Comparison of ENCODE assay signal across 8 mouse cellular contexts in the genomic region with DNA sequence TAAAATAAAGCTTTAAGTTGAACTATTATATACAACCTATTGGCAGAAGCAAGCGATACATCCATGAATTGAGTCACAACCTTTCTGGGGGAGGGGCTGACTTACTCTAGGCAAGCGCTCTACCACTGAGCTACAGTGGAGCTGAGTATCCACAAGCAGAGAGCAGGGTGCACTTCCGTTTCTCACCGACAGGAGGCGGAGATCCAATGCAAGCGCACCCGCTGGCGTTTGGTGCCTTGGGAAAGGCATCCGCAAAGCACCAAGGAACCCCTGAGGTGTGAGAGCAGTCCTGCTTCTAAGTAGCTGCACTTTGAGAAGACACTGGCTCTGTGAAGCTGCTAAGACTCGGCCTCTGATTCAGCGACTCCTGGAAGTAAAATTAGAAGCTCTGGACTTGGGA.
DNase-seq lines count a peak whose midpoint lies in the region; ATAC-seq lines count a peak whose summit lies in the region.
"Had no signal": no experiment of that assay in that cellular context is flagged by ENCODE, and none has a peak within 500 bp of the region (broad histone marks: within the 10 kb centered on the region; RNA-seq: fewer than 3 reads in every experiment).

No protein-coding gene starts in this region.

- no peak overlapping the region for H3K4me2 ChIP-seq in midbrain, embryonic 11.5 days
- no peak overlapping the region for H3K4me2 ChIP-seq in midbrain, embryonic 15.5 days
- H3K4me2 ChIP-seq: hindbrain, embryonic 15.5 days had no signal

- no peak overlapping the region for H3K27ac ChIP-seq in midbrain, embryonic 11.5 days (ENCODE audit: low read depth, low read length)
- H3K27ac ChIP-seq in midbrain, embryonic 15.5 days, result no peak overlapping the region
- H3K27ac ChIP-seq: hindbrain, embryonic 15.5 days had no signal

- no peak overlapping the region for H3K9ac ChIP-seq in midbrain, embryonic 11.5 days (ENCODE audit: low read length)
- no peak overlapping the region for H3K9ac ChIP-seq in midbrain, embryonic 15.5 days
- H3K9ac ChIP-seq: hindbrain, embryonic 15.5 days had no signal

- no peaks in the 10 kb centered on the region for H3K36me3 ChIP-seq in midbrain, embryonic 11.5 days (ENCODE audit: control insufficient read depth, insufficient read depth, low read length)
- H3K36me3 ChIP-seq in midbrain, embryonic 15.5 days (replicated peaks), result no peaks in the 10 kb centered on the region
- H3K36me3 ChIP-seq: hindbrain, embryonic 15.5 days had no signal

- H3K27me3 ChIP-seq in midbrain, embryonic 11.5 days (ENCODE audit: control insufficient read depth, insufficient read depth, low read length), result no peaks in the 10 kb centered on the region
- H3K27me3 ChIP-seq in midbrain, embryonic 15.5 days (replicated peaks), result no peaks in the 10 kb centered on the region
- H3K27me3 ChIP-seq: hindbrain, embryonic 15.5 days had no signal

- no peaks in the 10 kb centered on the region for H3K9me3 ChIP-seq in midbrain, embryonic 11.5 days (ENCODE audit: control insufficient read depth, low read length)
- no peaks in the 10 kb centered on the region for H3K9me3 ChIP-seq in midbrain, embryonic 15.5 days
- H3K9me3 ChIP-seq: hindbrain, embryonic 15.5 days had no signal

- H3K4me1 ChIP-seq in midbrain, embryonic 11.5 days (ENCODE audit: control insufficient read depth, insufficient read depth, low read length), result no peaks in the 10 kb centered on the region
- H3K4me1 ChIP-seq in midbrain, embryonic 15.5 days, result no peaks in the 10 kb centered on the region

- intact Hi-C loops in heart, postnatal 14 days (cut with DNase I), result no loop called here

- H3K4me3 ChIP-seq in midbrain, embryonic 11.5 days (ENCODE audit: low read depth, low read length), result no peak overlapping the region
- no peak overlapping the region for H3K4me3 ChIP-seq in midbrain, embryonic 15.5 days
- H3K4me3 ChIP-seq: hindbrain, embryonic 15.5 days had no signal

- peak; percentile 35; the same call in 1 of the 2 replicates for ATAC-seq in midbrain, embryonic 11.5 days (ENCODE audit: low FRiP score)
- no peak for ATAC-seq in midbrain, embryonic 15.5 days (replicated peaks)

- peak; percentile 93 for DNase-seq in midbrain, embryonic 11.5 days (ENCODE audit: low spot score, missing footprints)
- peak; percentile 44 for DNase-seq in adrenal gland, adult 2 months
- peak; percentile 76 to 88 for DNase-seq in cerebellum, postnatal 14 days
- DNase-seq in heart, postnatal 14 days, result peak; percentile 50 to 75
- DNase-seq in lung, adult 18-20 months, result peak; percentile 5 to 16
- DNase-seq in right cerebral cortex, postnatal 25 days, result peak; percentile 24

- WGBS in midbrain, embryonic 11.5 days, result 14% methylated on average over 11 of the region's 11 CpGs
- 18% methylated on average over 11 of the region's 11 CpGs for WGBS in midbrain, embryonic 15.5 days

Comparison
In these comparisons a context has a peak if more than half of its experiments do, and no peak if none do; other contexts are left out.
1. DNase-seq: peak in every context shown above with its lines; median percentile 93 in midbrain, embryonic 11.5 days; 82 in cerebellum, postnatal 14 days; 62 in heart, postnatal 14 days; 44 in adrenal gland, adult 2 months; 24 in right cerebral cortex, postnatal 25 days; 10 in lung, adult 18-20 months.